Mouse (Mus musculus): ENCODE data around the gene Poldip3.

GRCm38 (mm10) chr15:83176653-83177052 lies 27.5 kb upstream of the Poldip3 start:
- TF ChIP-seq EP300 (optimal IDR thresholded peaks at IDR 0.05) (no peak), CTCF (IDR thresholded peaks at IDR 0.05; ENCODE audit: low read depth) (no peak)

Data from stomach, postnatal 0 days (tissue).